Mouse (Mus musculus) right cerebral cortex, adult 18-20 months (tissue): ENCODE measurements at regions not wholly inside any gene's neighbourhood (a gene's known extent, or its start where the extent isn't known, plus 50 kb on each side); places are given as distances from the start of the nearest gene placed in this dataset.

Experiments used
- DNase-seq: peaks from one replicate; pipeline ENCODE4 v3.0.0; 2022; ENCODE audit warnings: mixed read lengths

DNA sequence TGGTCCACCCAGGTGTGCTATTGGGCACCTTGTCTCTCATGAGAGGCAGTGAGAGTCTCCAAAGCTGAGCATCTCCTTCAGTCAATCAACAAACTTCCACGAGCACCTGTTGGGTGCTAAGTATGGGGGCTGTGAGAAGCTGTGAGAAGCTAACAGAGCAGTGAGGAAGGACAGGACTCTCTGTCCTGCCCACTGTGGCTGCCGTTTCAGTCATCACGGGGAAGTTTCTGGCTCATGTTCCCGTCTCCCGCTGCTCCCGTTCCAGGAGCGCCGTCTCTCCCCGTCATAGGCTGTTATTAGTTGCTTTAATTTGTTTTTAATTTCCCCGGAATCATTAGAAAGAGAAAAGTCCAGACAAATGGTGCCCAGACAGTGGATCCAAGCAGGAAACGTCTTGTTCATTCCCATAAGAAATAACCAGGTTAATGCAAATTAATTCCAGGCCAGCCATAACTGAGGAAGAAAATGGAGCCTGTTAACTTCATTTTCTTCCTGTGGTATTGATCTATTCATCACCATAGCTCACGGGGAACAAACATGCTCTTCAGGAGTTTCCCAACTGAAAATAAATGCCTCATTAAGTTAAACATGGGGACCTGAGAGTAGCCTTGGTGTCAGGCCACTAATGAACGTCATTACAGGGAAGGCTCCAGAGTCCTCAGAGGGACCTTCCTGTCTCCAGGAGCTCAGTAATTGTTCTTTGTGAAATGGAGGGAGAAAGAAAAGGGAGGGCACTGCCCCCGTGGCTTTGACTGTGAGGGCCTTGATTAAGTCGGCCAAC lies 70.3 kb downstream of the Matn1 start:
- DNase-seq: peak; percentile 6

DNA sequence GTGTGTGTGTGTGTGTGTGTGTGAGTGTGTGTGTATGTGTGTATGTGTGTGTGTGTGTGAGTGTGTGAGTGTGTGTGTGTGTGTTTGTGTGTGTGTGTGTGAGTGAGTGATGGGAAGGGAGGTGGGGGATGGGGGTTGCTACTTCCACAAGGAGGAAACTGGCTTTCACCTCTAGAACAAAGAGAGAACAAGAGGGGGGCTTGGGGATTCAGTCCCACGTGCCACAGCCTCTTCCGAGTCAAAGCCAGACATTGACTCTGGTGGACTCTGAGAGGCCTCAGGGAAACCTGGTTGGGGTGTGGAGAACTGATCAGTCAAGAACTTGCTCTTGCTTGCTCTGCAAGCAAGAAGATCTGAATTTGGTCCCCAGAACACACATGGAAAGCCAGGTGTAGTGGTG lies 71.0 kb downstream of the Matn1 start:
- no peak for DNase-seq

DNA sequence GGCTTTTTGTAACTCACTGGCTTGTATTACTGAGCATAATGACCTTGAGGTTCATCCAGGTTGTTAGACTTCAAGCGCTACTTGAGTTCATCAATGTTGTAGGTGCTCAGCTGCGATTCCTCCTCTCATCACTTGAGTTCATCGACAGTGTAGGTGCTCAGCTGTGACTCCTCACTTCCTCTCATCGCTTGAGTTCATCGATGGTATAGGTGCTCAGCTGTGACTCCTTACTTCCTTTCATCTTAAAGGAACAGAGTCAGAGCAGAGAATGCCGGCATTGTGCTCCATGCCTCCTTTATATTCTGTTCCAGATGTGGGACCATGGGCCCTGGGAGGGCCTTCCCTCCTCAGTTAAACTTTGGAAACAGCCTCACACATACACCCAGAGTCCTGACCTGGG lies 79.4 kb downstream of the Matn1 start:
- DNase-seq: no peak

DNA sequence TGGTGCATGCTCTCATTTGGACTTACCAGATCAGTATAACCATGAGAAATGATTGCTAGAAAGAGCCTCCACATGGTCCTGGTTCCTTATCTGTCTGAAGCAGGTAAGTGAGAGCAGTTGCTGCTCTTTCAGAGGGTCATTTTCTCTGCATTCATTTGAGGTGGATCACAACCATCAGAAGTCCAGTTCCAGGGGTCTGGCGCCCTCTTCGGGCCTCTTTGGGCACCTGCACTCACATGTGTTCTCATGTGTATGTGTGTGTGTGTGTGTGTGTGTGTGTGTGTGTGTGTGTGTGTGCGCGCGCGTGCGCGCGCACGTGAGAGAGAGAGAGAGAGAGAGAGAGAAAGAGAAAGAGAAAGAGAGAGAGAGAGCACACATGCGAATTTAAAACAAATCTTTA lies 92.1 kb downstream of the Matn1 start:
- DNase-seq: no peak

DNA sequence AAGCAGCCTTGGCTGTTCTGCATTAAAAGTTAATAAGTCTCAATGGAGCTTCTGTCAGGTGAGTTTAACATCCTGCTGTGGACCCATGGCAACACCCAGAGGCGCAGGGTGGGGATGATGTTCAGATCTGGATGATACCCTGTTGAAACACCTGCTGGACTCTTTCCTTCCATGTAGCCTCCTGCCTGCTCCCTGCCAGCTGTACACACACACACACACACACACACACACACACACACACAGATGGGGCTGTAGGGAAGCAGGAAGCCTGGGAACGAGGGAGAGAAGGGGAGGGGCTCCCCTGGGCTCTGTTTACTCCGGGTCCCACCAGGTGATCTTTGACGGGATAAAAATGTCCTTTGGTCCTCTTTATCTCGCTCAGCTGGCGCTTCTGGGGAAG lies 93.0 kb downstream of the Matn1 start:
- DNase-seq: no peak

DNA sequence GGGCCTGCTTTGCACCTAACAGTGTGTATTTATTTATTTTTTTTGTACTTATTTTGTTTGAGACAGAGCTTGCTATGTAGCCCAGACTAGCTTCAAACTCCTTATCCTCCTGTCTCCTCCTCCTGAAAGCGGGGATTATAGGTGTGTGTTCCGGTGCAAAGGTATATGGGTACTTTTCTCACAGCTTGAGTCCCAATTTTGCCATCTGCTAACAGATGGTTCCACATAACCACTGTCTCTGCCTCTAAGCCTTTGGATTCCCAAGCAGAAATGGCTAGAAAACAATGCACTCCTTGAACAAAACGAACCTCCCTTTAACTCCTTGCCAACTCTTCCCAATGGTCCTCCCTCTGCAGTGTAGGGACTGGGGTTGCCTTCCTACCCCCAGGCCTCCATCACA lies 95.5 kb downstream of the Matn1 start:
- DNase-seq: no peak

DNA sequence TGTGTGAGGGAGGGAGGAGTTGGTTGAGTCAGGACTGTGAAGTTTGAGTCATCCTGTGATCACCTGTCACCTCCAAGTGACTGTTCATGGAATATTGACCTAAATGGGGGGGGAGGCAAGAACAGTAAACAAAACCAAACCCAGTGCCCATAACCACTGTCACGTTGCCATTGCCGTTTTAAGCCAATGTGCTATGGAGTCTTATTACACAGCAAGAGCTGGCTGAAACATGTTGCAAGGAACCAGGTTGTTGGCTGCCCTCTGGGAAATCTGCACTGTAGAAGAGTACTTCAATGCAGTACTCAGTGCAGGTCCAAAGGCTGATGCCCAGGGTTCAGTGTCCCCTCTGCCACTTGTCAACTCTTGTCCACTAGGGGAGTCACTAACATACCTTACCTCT lies 97.0 kb downstream of the Matn1 start:
- DNase-seq: no peak

DNA sequence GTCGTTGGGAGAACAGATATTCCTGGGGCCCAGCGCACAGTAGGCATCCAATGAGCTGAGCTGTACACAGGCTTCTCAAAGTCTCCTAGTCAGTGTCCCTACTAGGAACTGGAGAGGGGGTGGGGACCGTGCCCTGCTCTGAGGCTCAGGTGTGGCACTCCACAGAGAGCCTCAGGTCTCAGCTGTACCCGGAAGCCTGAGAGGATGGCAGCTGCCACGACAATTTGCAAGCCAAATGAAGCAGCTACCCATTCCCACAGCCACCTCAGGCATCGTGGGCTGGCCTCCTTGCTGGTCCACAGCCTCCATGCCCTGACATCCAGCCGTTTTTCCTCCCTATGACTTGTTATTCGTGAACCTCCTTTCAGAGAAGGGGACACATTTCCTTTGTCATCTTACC lies 101.9 kb downstream of the Matn1 start:
- peak; percentile 15 for DNase-seq

DNA sequence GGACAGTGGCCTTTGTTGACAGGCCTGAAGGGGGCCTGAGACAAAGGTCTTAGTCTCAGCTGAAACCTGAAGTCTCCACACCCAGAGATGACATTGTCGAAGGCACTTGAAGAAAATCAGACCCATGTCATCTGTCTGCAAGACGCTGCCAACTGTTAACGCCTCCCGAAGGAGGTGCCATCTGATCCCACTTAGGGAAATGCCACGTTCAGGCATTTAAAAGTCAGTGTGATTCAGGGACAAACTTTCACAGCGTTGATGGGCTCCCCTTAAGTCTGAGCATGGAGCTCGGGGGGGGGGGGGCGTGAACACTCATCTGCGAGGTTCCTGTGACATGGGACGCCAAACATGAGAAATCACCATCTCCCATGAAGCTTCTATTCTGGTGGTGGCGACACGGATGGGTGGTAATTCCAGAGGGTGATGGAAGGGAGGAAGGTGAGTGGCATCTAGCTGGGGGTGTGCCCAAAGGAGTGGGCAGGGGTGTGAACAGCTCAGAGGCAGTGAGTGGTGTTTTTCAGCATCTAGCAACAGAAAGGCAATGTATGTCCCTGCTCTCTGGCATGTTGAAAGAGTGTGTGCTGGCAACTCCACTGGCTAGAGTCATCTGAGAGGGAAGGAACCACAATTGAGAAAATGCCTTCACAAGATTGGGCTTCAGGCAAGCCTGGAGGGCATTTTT lies 102.9 kb downstream of the Matn1 start:
- peak; percentile 75 for DNase-seq

DNA sequence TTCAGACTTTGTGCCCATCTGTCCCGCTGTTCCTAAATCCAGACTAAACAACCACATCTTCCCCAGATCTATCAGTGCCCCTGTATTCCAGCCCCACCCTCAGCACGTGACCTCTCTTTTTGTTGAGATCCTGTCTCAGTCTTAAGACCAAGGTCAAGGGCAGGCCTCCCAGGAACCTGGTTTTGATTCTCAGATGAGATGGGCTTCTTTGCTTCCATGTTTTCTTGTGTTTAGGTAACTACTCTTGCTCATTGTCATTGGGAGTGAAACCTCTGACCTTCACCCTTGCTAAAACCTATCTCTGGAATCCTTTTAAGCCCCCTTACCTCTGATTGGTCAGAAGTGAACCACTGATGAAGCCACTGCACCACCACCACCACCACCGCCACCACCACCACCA lies 112.1 kb downstream of the Matn1 start:
- DNase-seq: no peak

DNA sequence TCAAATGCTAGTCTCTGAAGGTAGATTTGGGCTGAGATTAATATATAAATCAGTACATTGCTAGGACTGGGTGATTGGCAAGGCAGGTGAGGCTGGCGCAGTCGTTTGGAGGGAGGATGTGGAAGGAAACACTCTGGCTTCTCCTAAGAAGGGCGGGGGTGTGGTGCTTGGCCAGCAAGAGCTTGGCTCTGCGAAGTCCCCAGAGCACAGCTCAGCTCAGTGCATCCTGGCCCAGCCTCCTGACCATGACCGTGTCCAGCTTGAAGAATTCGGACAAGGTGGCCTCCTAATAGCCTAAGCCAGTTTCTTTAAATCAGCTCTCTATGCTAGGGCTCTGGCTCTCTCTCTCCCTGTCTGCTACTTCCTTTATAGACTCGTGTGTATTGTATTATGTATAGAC lies 115.4 kb downstream of the Matn1 start:
- DNase-seq: no peak

DNA sequence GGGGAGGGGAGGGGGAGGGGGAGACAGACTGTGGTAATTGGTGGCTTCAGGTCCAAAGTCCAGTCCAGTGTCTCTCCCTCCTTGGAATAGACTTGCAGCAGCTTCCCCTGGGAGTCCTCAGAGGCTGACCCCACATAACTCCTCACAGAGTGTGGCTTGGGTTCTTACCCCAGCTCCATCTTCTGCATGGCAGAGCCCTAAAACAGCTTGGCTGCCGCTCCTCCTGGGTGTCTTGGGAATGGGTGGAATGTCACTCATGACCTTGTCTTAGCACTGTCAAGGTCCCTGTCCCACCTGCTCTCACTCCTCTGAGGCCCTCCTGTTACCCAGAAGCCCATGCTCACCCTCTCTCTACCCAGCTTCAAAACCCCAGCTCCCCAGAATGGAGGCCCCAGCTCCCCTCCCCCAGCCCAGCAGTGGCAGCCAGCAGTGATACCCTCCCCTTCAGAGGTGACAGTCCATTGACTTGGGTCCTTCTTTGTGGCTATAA lies 116.1 kb downstream of the Matn1 start:
- no peak for DNase-seq

DNA sequence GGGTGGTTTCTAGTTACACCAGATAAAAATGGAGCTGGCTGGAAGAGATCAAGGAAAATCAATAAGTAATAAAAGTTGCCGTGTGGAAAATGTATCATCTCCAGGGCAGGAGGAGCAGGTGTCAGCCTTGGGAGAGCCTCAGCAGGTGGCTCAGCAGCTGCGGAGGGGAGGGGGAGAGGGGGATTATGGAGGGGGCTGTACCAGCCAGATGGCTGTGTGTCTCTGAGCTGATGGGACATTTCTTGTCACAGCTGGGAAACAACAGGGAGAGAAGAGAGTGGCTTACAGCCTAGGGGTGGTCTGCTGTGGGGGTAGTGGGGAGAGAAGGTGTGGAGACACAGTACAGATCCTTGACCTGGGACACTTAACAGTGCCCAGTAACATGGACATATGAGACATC lies 116.5 kb downstream of the Matn1 start:
- DNase-seq: no peak

DNA sequence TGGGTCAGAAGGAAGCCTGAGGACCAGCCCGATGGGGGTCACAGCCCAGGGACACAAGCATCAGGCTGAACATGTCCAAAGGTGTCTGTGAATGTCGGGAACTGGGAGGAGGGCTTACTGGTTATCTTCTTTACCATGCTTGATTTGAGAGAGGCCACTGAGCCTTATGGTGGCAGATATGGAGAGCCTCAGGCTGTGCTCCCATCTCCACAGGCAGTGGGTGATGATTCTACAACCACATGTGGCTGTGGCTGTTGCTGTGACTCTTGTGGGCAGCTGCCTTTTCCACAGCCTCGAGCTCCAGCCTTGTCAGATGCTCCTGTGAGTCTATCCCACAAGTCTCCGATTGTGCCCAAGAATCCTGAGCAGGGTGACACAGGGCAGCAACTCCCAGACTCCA lies 118.4 kb downstream of the Matn1 start:
- DNase-seq: no peak

DNA sequence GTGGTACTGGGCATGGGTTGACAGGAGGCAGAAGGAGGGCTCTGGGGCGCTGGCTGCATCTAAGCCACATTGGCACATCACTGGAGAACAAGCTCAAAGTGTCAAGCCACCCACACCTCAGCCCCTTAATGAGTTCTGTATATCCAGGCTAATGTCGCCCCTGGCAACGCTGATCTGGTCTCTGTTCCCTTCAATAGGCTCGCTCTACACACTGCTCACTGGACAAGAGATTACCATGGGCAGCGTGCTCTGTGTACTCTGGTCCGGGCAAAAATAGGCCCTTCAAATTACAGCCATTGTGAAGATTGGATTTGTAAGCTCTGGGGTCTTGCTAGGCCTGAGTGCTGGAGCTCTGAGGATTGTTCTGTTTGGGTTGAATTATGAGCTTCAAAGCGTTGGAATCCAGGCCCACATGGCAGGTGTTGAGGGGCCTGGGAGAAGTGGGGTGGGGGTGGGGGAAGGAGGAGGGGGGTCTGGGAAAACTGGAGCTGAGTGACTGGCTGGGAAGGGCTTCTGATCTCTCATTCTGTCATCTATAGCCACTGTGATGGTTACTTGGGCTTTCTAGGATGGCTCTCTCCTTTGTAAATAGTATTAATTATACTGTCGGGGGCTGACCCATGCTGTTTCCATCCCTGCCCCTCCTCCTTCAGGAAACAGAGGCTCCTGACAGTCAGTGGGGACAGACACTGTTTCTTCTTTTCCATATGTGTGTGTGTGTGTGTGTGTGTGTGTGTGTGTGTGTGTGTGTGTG lies 122.2 kb downstream of the Matn1 start:
- DNase-seq: no peak

DNA sequence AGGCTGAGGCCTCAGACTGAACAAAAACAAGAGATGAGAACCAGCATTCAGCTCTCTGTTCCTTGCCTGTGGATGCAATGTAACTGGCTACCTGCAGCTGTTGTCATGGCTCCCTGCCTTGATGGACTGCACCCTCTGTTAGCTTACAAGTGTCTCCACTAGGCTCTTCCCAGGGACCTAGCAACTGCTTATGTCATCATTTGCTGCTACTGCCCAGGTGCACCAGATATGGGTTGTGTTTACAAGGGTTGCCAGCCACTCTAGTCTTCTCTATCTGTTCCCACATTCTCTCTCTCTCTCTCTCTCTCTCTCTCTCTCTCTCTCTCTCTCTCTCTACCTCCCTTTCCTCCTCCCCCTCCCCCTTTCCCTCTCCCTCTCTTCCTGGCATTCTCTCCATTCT lies 126.4 kb downstream of the Matn1 start:
- DNase-seq: no peak

DNA sequence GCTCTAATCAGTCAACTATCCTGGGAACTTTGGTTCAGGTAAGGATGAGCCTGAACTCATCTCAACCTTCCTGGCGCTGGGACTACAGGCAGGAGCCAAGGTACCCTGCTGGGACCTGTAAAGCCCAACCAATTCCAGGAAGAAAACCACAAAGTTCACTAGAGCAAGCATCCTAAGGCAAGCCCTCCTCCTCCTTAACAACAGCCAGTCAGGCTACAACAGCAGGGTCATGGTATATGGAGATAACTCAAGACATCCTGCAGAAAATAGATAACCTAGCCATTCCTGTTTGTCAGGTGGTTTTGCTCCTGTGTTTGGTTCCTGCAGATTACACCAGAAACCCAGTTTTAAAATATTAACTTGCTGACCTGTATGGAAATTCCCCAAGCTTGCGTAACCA lies 128.4 kb downstream of the Matn1 start:
- no peak for DNase-seq

DNA sequence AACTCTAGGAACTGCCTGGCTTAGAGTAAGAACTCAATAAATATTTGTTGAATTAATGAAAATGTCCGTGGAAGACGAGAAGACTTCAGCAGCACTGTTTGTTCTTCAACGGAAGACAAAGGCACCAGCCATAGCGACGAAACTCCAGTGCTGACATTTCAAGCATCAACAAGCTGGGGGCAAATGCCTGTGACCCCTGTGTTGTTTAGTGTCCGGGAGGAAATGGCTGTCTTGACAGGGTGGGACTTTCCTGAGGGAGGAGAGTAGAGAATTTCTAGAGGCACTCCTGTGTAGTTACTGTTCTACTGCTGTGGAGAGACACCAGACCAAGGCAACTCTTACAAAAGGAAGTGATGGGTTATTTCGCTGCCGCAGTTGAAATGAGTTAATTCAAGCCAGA lies 129.2 kb downstream of the Matn1 start:
- DNase-seq: no peak

DNA sequence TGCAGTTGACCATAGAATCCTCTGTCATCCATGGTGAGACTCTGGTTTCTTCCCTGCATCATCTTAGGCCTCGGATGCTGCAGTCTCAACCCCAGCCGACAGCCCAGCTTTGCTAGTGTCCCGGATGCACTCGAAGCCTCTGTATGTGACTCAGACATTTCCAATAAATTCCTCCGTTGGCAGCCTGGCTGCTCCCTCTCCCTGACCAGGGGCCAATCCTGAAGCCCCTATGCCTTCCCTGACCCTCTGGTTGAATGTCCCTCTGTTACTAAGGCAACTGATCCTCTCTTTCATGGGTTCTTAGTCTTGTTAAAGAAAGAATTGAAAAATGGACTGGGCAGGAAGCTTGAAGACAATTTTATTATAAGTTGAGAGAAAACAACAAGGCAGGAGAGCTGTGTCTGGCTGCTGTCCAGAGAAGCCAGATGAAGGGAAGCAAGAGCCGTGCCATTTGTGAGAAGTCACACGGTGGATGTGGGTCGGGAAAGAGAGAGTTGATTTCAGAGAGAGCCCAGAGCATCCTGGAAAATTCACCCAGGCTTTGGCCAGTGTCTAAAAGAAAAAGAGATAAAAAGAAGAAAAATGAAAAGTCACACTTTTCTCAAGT lies 131.2 kb downstream of the Matn1 start:
- DNase-seq: no peak

DNA sequence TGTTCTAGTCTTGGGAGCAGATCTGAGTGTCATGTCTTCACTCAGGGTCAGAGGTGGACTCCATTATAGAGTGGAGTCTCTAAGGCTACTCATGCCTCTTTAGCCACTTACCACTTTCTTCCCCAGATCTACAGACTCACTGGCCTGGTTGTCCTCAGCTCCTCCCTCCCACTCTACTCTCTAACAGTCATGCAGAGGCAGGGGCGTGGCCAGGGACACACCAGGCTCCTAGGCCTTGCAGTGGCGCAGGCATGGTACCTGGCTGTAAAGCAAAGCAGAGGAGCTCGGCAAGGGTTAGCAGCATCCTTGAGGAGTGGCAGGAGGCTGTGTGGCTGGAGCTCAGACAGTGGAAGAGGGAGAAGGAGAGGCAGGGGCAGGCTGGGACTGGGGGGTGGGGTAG lies 132.4 kb downstream of the Matn1 start:
- no peak for DNase-seq

DNA sequence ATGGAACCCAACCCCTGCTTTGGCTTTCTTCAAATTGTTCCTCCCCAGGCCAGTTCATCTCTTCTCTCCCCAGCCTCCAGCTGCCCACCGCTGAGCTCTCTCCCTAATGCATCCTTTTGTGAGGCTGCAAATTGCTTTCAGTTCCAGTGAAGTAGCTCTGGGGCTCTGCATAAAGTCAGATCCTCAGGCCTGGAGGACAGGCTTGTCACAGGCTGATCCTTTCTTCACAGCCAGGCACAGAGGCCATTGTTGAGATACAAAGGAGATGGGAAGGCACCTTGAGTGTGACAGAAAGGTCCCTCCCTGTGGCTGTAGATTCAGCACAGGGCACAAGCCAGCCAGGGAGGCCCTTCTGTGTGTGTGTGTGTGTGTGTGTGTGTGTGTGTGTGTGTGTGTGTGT lies 135.9 kb downstream of the Matn1 start:
- no peak for DNase-seq

DNA sequence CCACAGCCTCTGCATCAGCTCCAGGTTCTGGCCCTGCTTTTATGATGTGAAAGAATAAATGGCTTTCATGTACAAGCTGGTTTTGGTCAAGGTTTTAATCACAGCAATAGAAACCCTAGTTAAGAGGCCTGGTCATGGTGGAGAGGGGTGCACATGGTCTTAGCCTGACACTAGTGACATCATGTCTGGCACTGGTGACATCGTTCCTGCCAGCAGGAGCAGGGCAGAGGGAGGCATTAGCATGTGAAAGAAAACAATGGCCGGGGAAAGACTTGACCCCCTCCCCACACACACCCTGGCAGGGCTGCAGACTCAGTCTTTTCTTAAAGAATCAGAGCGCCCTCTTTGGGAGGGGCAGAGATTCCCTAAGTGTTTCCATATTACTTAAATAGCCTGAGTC lies 139.2 kb downstream of the Matn1 start:
- DNase-seq: no peak

DNA sequence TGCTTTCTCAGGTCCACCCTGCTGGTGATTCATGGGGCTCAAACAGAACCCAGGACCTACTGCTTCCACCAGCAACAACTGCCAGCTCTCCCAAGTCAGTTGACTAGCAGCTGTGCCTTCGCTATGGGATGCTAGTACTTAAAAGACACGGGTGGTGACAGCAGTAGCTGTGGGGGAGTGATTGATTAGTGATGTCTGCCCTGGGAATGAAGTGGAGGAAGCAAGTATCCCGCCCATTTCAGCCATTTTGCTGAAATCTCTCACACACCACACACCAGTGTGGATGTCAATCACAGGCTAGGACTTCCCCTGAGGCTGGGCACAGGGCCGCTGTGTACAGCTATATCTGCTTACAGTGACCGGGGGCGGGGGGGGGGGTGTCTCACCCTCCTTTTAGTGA lies 153.2 kb downstream of the Matn1 start:
- DNase-seq: no peak
